Mouse (Mus musculus) midbrain, embryonic 11.5 days (tissue): ENCODE data around the gene Rad51b. TPM values are rescaled to one million over a fixed set of nuclear protein-coding genes. Genes with fewer than 3 reads are reported as not detected.
A peak's percentile ranks its signal among the peaks of the same experiment; 100 is the strongest.

Experiments
- ATAC-seq: fragments of 200-750 bp; cut with Nextera tagmentation; 2 replicates; pipeline ENCODE4 v1.8.0; 2017; ENCODE audit warnings: moderate TSS enrichment, moderate library complexity; ENCODE audit not compliant: low FRiP score
- DNase-seq: peaks from one replicate; pipeline ENCODE4 v3.0.0; 2015; ENCODE audit warnings: low spot score; ENCODE audit errors: missing footprints
- H3K27ac ChIP-seq: fragments of 300-500 bp; sonication (generic); 2 replicates; pipeline ENCODE4 v1.5.1; 2014; ENCODE audit warnings: low read depth, low read length
- H3K27me3 ChIP-seq: fragments of 300-500 bp; sonication (generic); 2 replicates; pipeline ENCODE4 v1.6.1; 2014; ENCODE audit warnings: mild to moderate bottlenecking, low read length, moderate library complexity, mixed read lengths; ENCODE audit not compliant: control insufficient read depth, insufficient read depth
- H3K36me3 ChIP-seq: fragments of 300-500 bp; sonication (generic); 2 replicates; pipeline ENCODE4 v1.6.1; 2014; ENCODE audit warnings: mild to moderate bottlenecking, low read length, moderate library complexity, mixed read lengths; ENCODE audit not compliant: control insufficient read depth, insufficient read depth
- H3K4me1 ChIP-seq: fragments of 300-500 bp; sonication (generic); 2 replicates; pipeline ENCODE4 v1.6.1; 2014; ENCODE audit warnings: low read length; ENCODE audit not compliant: control insufficient read depth, insufficient read depth
- H3K4me2 ChIP-seq: fragments of 300-500 bp; sonication (generic); 2 replicates; pipeline ENCODE4 v1.6.1; 2014; ENCODE audit warnings: mild to moderate bottlenecking, moderate library complexity
- H3K4me3 ChIP-seq: fragments of 300-500 bp; sonication (generic); 2 replicates; pipeline ENCODE4 v1.5.1; 2014; ENCODE audit warnings: low read depth, low read length
- H3K9ac ChIP-seq: fragments of 300-500 bp; sonication (generic); 2 replicates; pipeline ENCODE4 v1.6.1; 2014; ENCODE audit warnings: low read length
- H3K9me3 ChIP-seq: fragments of 300-500 bp; sonication (generic); 2 replicates; pipeline ENCODE4 v1.6.1; 2016; ENCODE audit warnings: low read length; ENCODE audit not compliant: control insufficient read depth
- WGBS: fragments of 180-500 bp; shearing (Covaris S2); extraction: QIAGEN DNeasy Blood & Tissue Kit; methylation state at CpG from one replicate; pipeline ENCODE4 v1.1.7; 2014; 5-methylcytosine and 5-hydroxymethylcytosine counted together
- polyA plus RNA-seq: library from polyadenylated mRNA; unstranded; fragments of >200 nt; fragmentation: Nextera tagmentation; extraction: Ambion mirVana; gene quantifications from 2 replicates; pipeline ENCODE4 v1.2.1, GENCODE M21; 2014

Gene Rad51b
- polyA plus RNA-seq, 1 experiment from 2014 or later = 6.9 TPM

DNA sequence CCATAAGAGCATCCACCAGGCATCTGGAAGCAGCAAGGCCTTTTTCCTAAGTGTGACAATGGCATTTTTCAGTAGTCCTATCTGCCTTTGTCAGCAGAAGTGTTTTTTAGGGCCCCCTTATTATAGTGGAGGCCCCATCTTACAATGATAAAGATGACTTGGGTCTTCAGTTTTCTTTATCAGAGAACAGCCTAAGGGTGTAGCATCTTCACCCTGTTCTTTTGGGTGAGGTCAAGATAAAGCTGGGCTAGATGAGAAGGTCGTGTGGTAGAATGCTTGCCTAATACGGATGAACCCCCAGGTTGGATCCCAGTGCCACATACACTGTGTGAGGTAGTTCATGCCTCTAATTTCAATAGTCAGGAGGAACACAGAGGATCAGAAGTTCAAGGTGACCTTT lies 307.8 kb downstream of the Rad51b start:
- ATAC-seq = no peak
- Histone ChIP-seq H3K4me3 (no peak overlapping the region), H3K36me3 (no peaks in the 10 kb centered on the region), H3K27ac (no peak overlapping the region), H3K9me3 (no peaks in the 10 kb centered on the region), H3K27me3 (no peaks in the 10 kb centered on the region), H3K4me1 (peaks cover 16% of the 10 kb centered on the region), H3K9ac (no peak overlapping the region), H3K4me2 (no peak overlapping the region)
- DNase-seq = no peak
- 90% methylated on average over 2 of the region's 2 CpGs for WGBS

DNA sequence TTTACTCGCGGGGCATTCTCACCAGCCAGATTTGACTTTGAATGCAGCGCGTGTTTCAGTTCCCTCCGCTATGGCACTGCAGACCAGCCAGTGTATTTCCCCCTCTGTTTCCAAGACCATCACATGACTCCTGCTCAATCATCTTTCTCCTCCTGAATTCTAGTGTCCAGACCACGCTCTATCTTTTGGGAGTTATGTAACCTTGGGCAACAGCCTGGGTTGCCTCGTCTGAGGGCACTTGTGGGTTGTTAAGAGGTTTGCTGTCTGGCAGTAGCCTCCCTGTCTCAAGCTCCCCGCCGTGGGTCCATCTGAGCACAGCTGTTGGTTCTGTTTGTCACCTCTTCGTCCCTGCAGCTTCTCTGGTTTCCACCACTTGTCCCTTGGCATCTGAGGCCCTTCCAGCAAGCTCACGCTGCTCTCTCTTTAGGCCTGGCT lies 309.1 kb downstream of the Rad51b start:
- WGBS = 92% methylated on average over 11 of the region's 11 CpGs
- Histone ChIP-seq H3K4me1 (peaks cover 17% of the 10 kb centered on the region), H3K4me2 (no peak overlapping the region)

GRCm38 (mm10) chr12:79609399-79610010 lies 312.4 kb downstream of the Rad51b start:
- H3K4me2 ChIP-seq = no peak overlapping the region
- no peak overlapping the region for H3K9ac ChIP-seq
- peak overlapping the region; percentile 5; the same call in 1 of the 2 replicates for H3K27ac ChIP-seq
- WGBS = 28% methylated on average over 8 of the region's 8 CpGs
- H3K36me3 ChIP-seq = no peaks in the 10 kb centered on the region
- DNase-seq (peak; percentile 91), ATAC-seq (peak; percentile 83)
- peaks cover 2% of the 10 kb centered on the region; the same call in 1 of the 2 replicates for H3K27me3 ChIP-seq
- H3K4me1 ChIP-seq = peaks cover 23% of the 10 kb centered on the region
- no peaks in the 10 kb centered on the region for H3K9me3 ChIP-seq
- no peak overlapping the region for H3K4me3 ChIP-seq

More for the DNA sequence above, 309.1 kb downstream of the Rad51b start:
- Histone ChIP-seq H3K4me3 (no peak overlapping the region), H3K27ac (no peak overlapping the region), H3K27me3 (peaks cover 2% of the 10 kb centered on the region; the same call in 1 of the 2 replicates), H3K9ac (no peak overlapping the region), H3K36me3 (no peaks in the 10 kb centered on the region), H3K9me3 (no peaks in the 10 kb centered on the region)
- no peak for ATAC-seq
- DNase-seq = peak; percentile 10

DNA sequence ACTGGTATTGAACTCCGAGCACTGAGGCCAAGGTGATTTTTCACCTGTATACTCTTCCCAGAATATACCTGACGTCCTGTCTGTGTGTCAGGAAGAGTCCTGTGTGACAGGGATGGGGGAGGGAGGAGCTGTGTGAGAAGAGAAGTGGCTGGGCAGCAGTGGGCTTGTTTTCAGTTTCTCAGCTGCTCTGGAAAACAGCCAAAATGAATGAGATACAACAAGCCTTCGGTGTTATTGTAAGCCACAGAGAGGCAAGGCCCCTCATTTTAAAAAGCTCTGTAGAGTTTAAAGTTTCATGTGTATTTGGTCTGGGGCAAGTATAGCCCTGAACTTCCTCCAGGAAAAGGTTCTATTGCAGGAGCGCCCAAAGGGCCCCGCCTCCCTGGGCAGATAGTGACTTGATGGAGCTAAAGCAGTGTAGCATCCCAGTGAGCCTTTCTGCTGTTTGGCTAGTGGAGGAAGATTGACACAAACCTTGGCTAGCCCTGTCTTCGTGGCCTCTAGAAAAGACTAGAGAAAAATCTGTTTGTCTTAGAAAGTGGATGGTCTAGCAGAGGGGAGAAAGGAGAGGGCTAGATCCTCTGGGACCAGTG lies 313.5 kb downstream of the Rad51b start:
- Histone ChIP-seq H3K4me2 (no peak overlapping the region), H3K9me3 (no peaks in the 10 kb centered on the region), H3K36me3 (no peaks in the 10 kb centered on the region), H3K4me1 (peaks cover 23% of the 10 kb centered on the region), H3K4me3 (no peak overlapping the region), H3K27ac (no peak overlapping the region), H3K27me3 (peaks cover 2% of the 10 kb centered on the region; the same call in 1 of the 2 replicates), H3K9ac (no peak overlapping the region)
- ATAC-seq (no peak), DNase-seq (no peak)
- WGBS = 76% methylated on average over 6 of the region's 6 CpGs

- DNase-seq (no peak), ATAC-seq (no peak)
- H3K9ac ChIP-seq = no peak overlapping the region
- 92% methylated on average over 2 of the region's 2 CpGs for WGBS
- H3K27ac ChIP-seq = no peak overlapping the region
- H3K9me3 ChIP-seq = no peaks in the 10 kb centered on the region
- H3K4me1 ChIP-seq = peaks cover 23% of the 10 kb centered on the region
- peaks cover 2% of the 10 kb centered on the region; the same call in 1 of the 2 replicates for H3K27me3 ChIP-seq
- no peaks in the 10 kb centered on the region for H3K36me3 ChIP-seq
- no peak overlapping the region for H3K4me3 ChIP-seq
- H3K4me2 ChIP-seq = no peak overlapping the region
Measured at GRCm38 (mm10) chr12:79611665-79612064, 314.6 kb downstream of the Rad51b start.

DNA sequence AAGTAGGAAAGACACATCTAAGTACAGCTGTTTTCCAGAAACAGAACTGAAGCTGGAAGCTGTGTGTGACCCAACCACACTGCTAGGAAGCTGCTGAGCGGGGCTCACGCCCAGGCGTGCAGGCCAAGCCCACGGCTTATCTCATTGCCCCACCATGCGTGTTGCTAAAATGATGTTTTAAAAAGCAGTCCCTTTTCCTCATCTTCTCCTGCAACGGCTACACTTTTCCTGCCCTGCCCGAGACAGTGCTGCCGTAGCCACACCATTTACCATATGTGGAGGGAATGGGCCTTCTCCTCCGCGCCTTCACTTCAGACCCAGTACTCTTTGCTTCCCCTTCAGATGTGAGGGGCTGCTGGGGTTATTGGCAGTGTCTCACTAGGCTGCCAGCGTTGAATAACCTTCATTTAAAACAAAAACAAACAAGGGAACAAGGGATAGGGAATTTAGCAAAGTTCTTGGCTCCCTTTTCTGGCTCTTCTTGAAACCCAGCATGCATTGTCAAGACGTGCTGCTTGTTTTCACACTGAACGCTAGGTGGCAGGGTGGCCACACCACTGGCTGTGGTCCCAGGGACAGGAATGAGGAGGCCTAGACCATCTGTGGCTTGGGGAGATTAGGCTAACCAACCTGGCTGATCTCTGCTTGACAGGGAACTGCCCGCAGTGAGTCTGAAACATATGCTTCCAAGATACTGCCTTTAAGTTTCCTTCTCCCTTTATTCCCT lies 315.4 kb downstream of the Rad51b start:
- ATAC-seq (peak; percentile 89), DNase-seq (peak; percentile 96)
- Histone ChIP-seq H3K9ac (no peak overlapping the region), H3K4me2 (no peak overlapping the region), H3K27ac (no peak overlapping the region), H3K27me3 (peaks cover 2% of the 10 kb centered on the region; the same call in 1 of the 2 replicates), H3K36me3 (no peaks in the 10 kb centered on the region), H3K4me3 (no peak overlapping the region), H3K9me3 (no peaks in the 10 kb centered on the region), H3K4me1 (peaks cover 23% of the 10 kb centered on the region)
- 55% methylated on average over 14 of the region's 14 CpGs for WGBS

DNA sequence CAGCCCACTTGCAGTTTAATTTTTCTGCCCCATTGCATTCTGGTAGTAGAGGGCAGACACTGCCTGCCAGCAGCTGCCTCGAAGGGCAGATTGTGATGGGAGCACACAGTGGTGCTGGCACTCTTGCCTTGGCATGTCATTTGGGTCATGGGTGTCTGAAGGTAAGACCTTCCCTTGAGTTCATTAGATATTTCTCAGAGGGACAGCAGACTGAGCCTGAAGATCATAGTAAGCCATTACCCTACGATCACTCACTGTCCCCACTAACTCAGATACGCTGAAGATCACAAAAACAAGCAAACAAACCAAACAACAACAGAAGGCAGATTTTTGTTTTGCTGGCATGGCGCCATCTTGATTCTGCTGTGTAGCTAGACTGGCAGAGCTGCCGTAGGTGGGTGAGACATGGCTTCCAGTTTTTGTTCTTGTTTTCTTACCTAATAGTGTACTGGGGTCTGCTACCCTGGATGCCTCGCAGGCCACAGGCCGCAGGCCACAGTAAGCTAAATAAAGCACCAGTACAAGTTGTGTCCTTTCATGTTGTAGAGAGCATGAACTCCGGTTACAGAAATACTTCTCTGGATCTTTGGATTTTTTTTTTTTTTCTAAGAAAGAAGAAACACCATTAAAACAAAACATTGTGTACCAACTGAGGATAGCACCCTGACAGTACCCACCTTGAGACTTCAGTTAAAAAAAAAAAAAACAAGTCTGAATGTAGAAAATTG lies 316.1 kb downstream of the Rad51b start:
- peak; percentile 38; the same call in 1 of the 2 replicates for ATAC-seq
- peak; percentile 51 for DNase-seq
- Histone ChIP-seq H3K4me1 (peaks cover 23% of the 10 kb centered on the region), H3K9me3 (no peaks in the 10 kb centered on the region), H3K4me3 (no peak overlapping the region), H3K9ac (no peak overlapping the region), H3K4me2 (no peak overlapping the region), H3K36me3 (no peaks in the 10 kb centered on the region), H3K27ac (no peak overlapping the region), H3K27me3 (peaks cover 2% of the 10 kb centered on the region; the same call in 1 of the 2 replicates)
- 89% methylated on average over 8 of the region's 8 CpGs for WGBS

DNA sequence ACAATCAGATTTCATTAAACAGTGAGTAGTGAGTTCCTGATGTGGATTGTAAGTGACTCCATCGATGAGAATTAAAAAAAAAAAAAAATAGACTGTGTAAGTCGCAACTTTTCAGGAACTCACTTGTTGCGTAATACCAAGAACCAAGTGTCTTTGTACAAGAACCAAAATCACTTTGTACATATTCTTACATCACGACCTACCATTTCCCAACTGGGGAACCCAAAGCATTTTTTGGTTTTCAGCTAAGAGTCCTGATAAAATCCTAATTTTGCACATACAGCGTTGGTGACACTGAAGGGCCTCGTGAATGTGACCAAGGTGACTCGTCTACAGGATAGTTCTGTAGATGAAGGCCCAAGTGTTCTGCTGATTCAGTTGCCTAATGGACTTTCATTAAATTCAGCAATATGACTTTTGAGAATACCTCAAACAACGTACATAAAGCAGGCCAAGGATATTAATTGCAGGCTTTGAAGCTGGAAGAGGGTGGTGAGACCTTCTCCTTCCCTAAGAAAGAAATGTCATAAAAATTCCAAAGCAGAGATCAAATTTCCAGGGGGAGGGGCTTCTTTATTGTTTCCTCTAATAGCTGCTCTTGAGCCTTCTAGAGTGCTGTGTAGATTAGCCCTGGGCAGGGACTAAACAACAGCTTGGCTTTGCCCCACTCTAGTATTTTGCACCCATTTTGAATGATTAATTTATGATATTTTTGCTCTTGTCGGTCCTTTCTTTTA lies 316.9 kb downstream of the Rad51b start:
- WGBS = 90% methylated on average over 9 of the region's 9 CpGs
- Histone ChIP-seq H3K4me1 (peaks cover 17% of the 10 kb centered on the region), H3K4me2 (no peak overlapping the region), H3K27me3 (peaks cover 2% of the 10 kb centered on the region; the same call in 1 of the 2 replicates), H3K36me3 (no peaks in the 10 kb centered on the region), H3K4me3 (no peak overlapping the region), H3K9me3 (no peaks in the 10 kb centered on the region), H3K27ac (no peak overlapping the region), H3K9ac (no peak overlapping the region)
- ATAC-seq (no peak), DNase-seq (peak; percentile 83)
